Mouse (Mus musculus) stomach, embryonic 16.5 days (tissue): ENCODE results near the gene Ric8b. TPM values are rescaled to one million over a fixed set of nuclear protein-coding genes. Genes with fewer than 3 reads are reported as not detected.

ENCODE experiments used
- ATAC-seq: fragments of 200-750 bp; cut with Nextera tagmentation; 2 replicates; pipeline ENCODE4 v1.8.0; 2017; ENCODE audit warnings: moderate number of reproducible peaks, moderate TSS enrichment; ENCODE audit not compliant: insufficient read depth, low FRiP score
- H3K27ac ChIP-seq: fragments of 300-500 bp; sonication (generic); 2 replicates; pipeline ENCODE4 v1.5.1; 2014; ENCODE audit warnings: low read length
- H3K27me3 ChIP-seq: fragments of 300-500 bp; sonication (generic); 2 replicates; pipeline ENCODE4 v1.6.1; 2014; ENCODE audit warnings: low read length, control low read depth, mixed read lengths; ENCODE audit not compliant: control insufficient read depth, insufficient read depth
- H3K36me3 ChIP-seq: fragments of 300-500 bp; sonication (generic); 2 replicates; pipeline ENCODE4 v1.6.1; 2014; ENCODE audit warnings: low read length; ENCODE audit not compliant: control insufficient read depth, insufficient read depth
- H3K4me1 ChIP-seq: fragments of 300-500 bp; sonication (generic); 2 replicates; pipeline ENCODE4 v1.6.1; 2014; ENCODE audit warnings: low read length, control low read depth, mixed read lengths; ENCODE audit not compliant: control insufficient read depth, insufficient read depth
- H3K4me2 ChIP-seq: fragments of 300-500 bp; sonication (generic); 2 replicates; pipeline ENCODE4 v1.6.1; 2014; ENCODE audit warnings: low read depth, low read length, mixed read lengths
- H3K4me3 ChIP-seq: fragments of 300-500 bp; sonication (generic); replicated peaks from 2 replicates; pipeline ENCODE4 v1.5.1; 2014; ENCODE audit warnings: mild to moderate bottlenecking, low read length
- H3K9ac ChIP-seq: fragments of 300-500 bp; sonication (generic); 2 replicates; pipeline ENCODE4 v1.6.1; 2014; ENCODE audit warnings: low read length
- H3K9me3 ChIP-seq: fragments of 300-500 bp; sonication (generic); replicated peaks from 2 replicates; pipeline ENCODE4 v1.6.1; 2016; ENCODE audit warnings: low read length, control low read depth; ENCODE audit not compliant: control insufficient read depth
- WGBS: fragments of 180-500 bp; shearing (Covaris S2); extraction: QIAGEN DNeasy Blood & Tissue Kit; methylation state at CpG from one replicate; pipeline ENCODE4 v1.1.7; 2014; 5-methylcytosine and 5-hydroxymethylcytosine counted together
- polyA plus RNA-seq: library from polyadenylated mRNA; unstranded; fragments of >200 nt; fragmentation: Nextera tagmentation; extraction: Ambion mirVana; gene quantifications from 2 replicates; pipeline ENCODE4 v1.2.1, GENCODE M21; 2015

Gene Ric8b
- polyA plus RNA-seq, 1 experiment from 2014 or later: 18.2 TPM

DNA sequence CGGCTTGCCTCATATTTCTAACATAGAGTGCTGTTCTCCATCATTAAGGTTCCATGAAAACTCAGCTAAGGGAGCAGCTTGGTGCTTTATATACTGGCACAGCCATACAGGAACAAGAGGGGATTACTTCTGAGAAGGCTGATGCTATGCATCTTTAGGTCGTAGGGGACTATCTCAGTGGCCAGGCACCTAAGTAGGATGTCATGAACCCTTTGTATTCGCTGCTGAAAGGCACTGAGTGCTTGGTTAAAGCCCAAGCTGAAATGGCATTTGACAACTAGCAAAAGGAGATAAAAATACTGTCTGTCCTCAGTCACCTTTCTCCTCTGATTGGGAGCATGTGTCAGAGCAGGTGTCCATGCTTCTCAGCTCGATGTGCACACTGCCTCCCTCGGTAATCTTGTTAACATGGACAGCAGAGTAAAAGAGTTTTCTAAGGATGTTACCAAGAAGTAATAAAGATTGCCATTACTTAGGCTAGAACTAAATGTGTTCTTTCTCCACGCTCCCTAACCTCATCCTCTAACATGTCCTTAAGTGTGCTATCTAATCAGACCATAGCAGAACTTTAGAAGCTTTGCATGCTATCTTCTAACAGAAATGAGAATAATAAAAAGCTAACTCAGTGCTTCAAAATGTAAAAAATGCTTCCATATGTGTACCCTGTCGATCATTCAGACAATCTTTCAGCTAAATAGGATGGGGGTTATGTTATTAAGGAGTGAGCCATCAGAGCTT is 89.3 kb downstream of the Ric8b start:
- no peak overlapping the region for H3K4me2 ChIP-seq
- H3K36me3 ChIP-seq: no peaks in the 10 kb centered on the region
- no peaks in the 10 kb centered on the region for H3K9me3 ChIP-seq
- H3K4me3 ChIP-seq: no peak overlapping the region
- 74% methylated on average over 7 of the region's 7 CpGs for WGBS
- no peaks in the 10 kb centered on the region for H3K27me3 ChIP-seq
- no peak overlapping the region for H3K27ac ChIP-seq
- no peak for ATAC-seq
- H3K9ac ChIP-seq: no peak overlapping the region
- H3K4me1 ChIP-seq: no peaks in the 10 kb centered on the region

GRCm38 (mm10) chr10:85007861-85008840 is 90.7 kb downstream of the Ric8b start:
- no peak for ATAC-seq
- no peaks in the 10 kb centered on the region for H3K4me1 ChIP-seq
- H3K4me3 ChIP-seq: no peak overlapping the region
- H3K36me3 ChIP-seq: no peaks in the 10 kb centered on the region
- H3K9ac ChIP-seq: no peak overlapping the region
- no peaks in the 10 kb centered on the region for H3K27me3 ChIP-seq
- 83% methylated on average over 11 of the region's 11 CpGs for WGBS
- H3K27ac ChIP-seq: no peak overlapping the region
- no peak overlapping the region for H3K4me2 ChIP-seq
- H3K9me3 ChIP-seq: no peaks in the 10 kb centered on the region

DNA sequence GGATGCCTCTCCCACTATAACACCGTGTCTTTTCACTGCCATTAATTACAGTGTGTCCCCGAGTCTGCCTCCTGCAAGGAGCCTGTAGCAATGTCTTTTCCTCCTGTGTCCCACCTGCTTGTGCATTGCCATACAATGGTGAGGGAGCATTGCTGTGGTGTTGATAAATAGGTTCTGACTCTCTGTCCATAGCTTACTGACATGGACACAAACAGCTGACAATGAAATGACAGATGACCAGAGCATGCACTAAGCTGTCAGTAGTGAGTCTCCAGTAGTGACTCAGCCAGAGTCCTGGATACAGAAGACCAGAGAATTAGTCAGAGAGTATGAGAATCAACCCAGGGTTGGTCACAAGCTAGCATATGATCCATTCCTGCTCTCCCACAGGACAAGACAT is 93.7 kb downstream of the Ric8b start:
- 76% methylated on average over 2 of the region's 2 CpGs for WGBS

DNA sequence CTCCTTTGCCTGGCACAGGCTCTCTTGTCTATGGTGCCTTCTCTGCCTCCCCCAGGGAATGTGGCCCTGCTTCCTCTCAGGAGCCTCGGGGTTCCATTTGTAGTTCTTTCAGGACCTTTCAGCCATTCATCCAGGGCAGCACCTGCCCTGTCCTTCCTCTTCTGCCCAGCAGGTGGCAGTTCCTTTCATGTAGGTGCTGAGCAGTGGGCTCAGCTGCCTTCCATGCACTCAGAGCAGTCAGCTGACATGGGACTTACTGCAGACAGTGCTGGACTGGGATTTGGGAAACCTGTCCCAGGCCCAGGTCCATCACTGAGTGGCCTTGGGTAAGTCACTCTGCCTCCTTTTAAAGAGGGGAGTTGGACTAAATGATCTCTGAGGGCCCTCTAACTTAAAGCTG is 96.0 kb downstream of the Ric8b start:
- Histone ChIP-seq H3K4me1 (no peaks in the 10 kb centered on the region), H3K9ac (no peak overlapping the region), H3K27me3 (no peaks in the 10 kb centered on the region), H3K27ac (no peak overlapping the region), H3K4me2 (no peak overlapping the region), H3K9me3 (no peaks in the 10 kb centered on the region), H3K36me3 (0 out of 2 replicates have a peak, but pooled peaks cover 7% of the 10 kb centered on the region), H3K4me3 (no peak overlapping the region)
- 13% methylated on average over 1 of the region's 1 CpGs for WGBS
- ATAC-seq: no peak

More for the DNA sequence above, 93.7 kb downstream of the Ric8b start:
- no peak overlapping the region for H3K27ac ChIP-seq
- H3K4me3 ChIP-seq: no peak overlapping the region
- H3K36me3 ChIP-seq: 0 out of 2 replicates have a peak, but pooled peaks cover 7% of the 10 kb centered on the region
- H3K9me3 ChIP-seq: no peaks in the 10 kb centered on the region
- H3K4me1 ChIP-seq: no peaks in the 10 kb centered on the region
- no peak overlapping the region for H3K4me2 ChIP-seq
- H3K27me3 ChIP-seq: no peaks in the 10 kb centered on the region
- no peak overlapping the region for H3K9ac ChIP-seq
- no peak for ATAC-seq

DNA sequence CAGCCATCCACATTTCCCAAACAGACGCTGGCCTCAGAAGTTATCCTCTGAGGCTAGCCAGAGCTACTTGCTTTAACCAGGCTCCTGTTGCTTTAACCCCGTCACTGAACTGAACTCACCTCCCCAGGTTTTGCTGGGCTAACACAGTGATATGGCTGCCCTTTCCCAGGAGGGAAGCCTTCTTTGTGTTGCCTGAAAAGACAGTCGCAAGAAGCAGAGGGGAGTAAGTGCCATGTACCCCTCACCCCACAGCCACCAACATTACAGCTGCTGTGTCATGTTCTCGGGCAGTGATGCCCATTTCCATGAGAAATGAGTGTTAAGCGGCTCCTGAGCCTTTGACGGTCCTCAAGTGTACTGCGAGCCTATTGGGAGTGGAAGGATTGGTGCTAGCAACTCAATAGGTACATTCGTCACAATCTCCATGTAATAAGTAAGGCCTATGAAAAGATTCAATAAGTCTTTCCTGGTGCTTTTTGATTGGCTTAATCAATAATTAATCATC is 96.6 kb downstream of the Ric8b start:
- Histone ChIP-seq H3K27me3 (no peaks in the 10 kb centered on the region), H3K4me3 (no peak overlapping the region), H3K9me3 (no peaks in the 10 kb centered on the region), H3K4me1 (no peaks in the 10 kb centered on the region), H3K36me3 (0 out of 2 replicates have a peak, but pooled peaks cover 7% of the 10 kb centered on the region), H3K4me2 (no peak overlapping the region), H3K27ac (no peak overlapping the region), H3K9ac (no peak overlapping the region)
- no peak for ATAC-seq
- WGBS: 88% methylated on average over 8 of the region's 8 CpGs

GRCm38 (mm10) chr10:85014456-85014976 is 97.1 kb downstream of the Ric8b start:
- H3K9ac ChIP-seq: no peak overlapping the region
- 75% methylated on average over 9 of the region's 9 CpGs for WGBS
- H3K4me1 ChIP-seq: no peaks in the 10 kb centered on the region
- no peak for ATAC-seq
- no peak overlapping the region for H3K4me3 ChIP-seq
- H3K4me2 ChIP-seq: no peak overlapping the region
- H3K27ac ChIP-seq: no peak overlapping the region
- H3K36me3 ChIP-seq: 0 out of 2 replicates have a peak, but pooled peaks cover 7% of the 10 kb centered on the region
- H3K27me3 ChIP-seq: no peaks in the 10 kb centered on the region
- no peaks in the 10 kb centered on the region for H3K9me3 ChIP-seq

DNA sequence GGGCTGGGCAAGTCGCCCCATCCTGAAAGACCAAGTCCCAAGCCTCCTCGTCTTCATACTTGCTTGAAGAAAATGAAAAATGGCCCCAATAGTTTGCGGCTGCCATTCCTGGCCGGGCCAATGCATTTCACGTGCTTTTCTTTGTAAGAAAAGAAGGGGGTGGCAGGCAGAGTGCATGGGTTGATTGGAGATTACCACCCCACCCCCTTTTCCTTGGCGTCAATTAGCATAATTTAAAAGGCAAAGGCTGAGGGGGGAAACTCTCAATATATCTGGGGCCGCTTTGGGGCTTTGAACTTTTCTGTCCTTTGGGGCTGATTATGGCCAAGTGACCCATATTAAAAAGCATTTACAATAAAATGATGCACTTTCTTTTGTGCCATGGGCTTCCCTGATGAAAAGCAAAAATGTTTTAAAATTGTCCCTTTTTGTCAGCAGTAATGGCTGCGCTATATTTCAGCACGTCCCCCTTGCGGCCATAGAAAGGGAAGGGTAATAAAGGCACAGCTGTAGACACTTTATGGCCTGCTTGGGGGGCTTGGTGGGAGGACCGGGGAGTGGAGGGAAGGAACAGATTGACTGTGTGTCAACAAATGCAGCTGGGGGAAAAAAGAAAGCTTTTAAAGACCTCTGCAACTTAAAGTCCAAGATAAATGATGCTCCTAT is 105.4 kb downstream of the Ric8b start:
- no peak overlapping the region for H3K9ac ChIP-seq
- H3K36me3 ChIP-seq: no peaks in the 10 kb centered on the region
- 60% methylated on average over 11 of the region's 11 CpGs for WGBS
- ATAC-seq: no peak
- H3K9me3 ChIP-seq: no peaks in the 10 kb centered on the region
- H3K4me3 ChIP-seq: no peak overlapping the region
- no peaks in the 10 kb centered on the region for H3K4me1 ChIP-seq
- no peak overlapping the region for H3K27ac ChIP-seq
- no peak overlapping the region for H3K4me2 ChIP-seq
- H3K27me3 ChIP-seq: no peaks in the 10 kb centered on the region

DNA sequence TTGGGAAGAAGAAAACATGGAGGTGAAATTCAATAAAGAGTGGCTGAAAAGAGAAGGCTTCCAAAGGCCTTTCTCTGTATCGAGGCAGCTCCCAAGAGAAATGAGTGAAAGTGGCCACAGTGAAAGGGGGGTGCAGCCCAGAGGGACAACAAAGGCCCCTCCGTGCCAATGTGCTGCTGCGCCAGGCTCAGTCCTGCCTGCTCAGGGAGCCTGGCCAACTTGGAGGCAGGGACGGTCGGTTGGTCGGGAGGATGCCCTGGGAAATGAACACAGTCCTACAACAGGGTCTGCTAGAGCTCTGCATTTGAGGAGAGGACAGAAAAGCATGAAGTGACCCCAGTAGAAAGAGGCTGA is 105.9 kb downstream of the Ric8b start:
- Histone ChIP-seq H3K4me2 (no peak overlapping the region), H3K27ac (no peak overlapping the region), H3K4me3 (no peak overlapping the region), H3K27me3 (no peaks in the 10 kb centered on the region), H3K4me1 (no peaks in the 10 kb centered on the region), H3K9me3 (no peaks in the 10 kb centered on the region), H3K9ac (no peak overlapping the region), H3K36me3 (no peaks in the 10 kb centered on the region)
- ATAC-seq: no peak
- 47% methylated on average over 6 of the region's 6 CpGs for WGBS
